Mouse (Mus musculus): ENCODE measurements around the gene Efnb3. TPM values are rescaled to one million over a fixed set of nuclear protein-coding genes. Genes with fewer than 3 reads are reported as not detected.

Efnb3 gene
- polyA plus RNA-seq, 1 experiment from 2014 or later: 4.6 TPM

GRCm38 (mm10) chr11:69565131-69565530 lies 5.1 kb upstream of the Efnb3 start:
- TF ChIP-seq CTCF (IDR thresholded peaks at IDR 0.05; ENCODE audit: low read depth): no peak
- Histone ChIP-seq H3K36me3 (ENCODE audit: control insufficient read depth, insufficient read depth) (peaks cover 73% of the 10 kb centered on the region), H3K27me3 (replicated peaks; ENCODE audit: control insufficient read depth, insufficient read depth, low read length) (no peaks in the 10 kb centered on the region; the same call in 1 of the 2 replicates), H3K4me2 (replicated peaks; ENCODE audit: low read depth) (no peak overlapping the region), H3K4me3 (ENCODE audit: low read depth, low read length) (no peak overlapping the region), H3K9me3 (ENCODE audit: control insufficient read depth) (no peaks in the 10 kb centered on the region), H3K9ac (ENCODE audit: low read depth, low read length) (no peak overlapping the region), H3K27ac (ENCODE audit: low read depth, low read length) (no peak overlapping the region), H3K4me1 (replicated peaks; ENCODE audit: control insufficient read depth, insufficient read depth, low read length) (no peaks in the 10 kb centered on the region)
- 80% methylated on average over 8 of the region's 8 CpGs for WGBS
- no peak for ATAC-seq

GRCm38 (mm10) chr11:69564391-69564790 lies 4.4 kb upstream of the Efnb3 start:
- no peaks in the 10 kb centered on the region for H3K9me3 ChIP-seq (ENCODE audit: control insufficient read depth)
- ATAC-seq: no peak
- no peak overlapping the region for H3K27ac ChIP-seq (ENCODE audit: low read depth, low read length)
- no peak for TF ChIP-seq CTCF (IDR thresholded peaks at IDR 0.05; ENCODE audit: low read depth)
- H3K27me3 ChIP-seq (replicated peaks; ENCODE audit: control insufficient read depth, insufficient read depth, low read length): no peaks in the 10 kb centered on the region; the same call in 1 of the 2 replicates
- 54% methylated on average over 3 of the region's 3 CpGs for whole genome bisulfite sequencing
- H3K4me3 ChIP-seq (ENCODE audit: low read depth, low read length): no peak overlapping the region
- no peak overlapping the region for H3K9ac ChIP-seq (ENCODE audit: low read depth, low read length)
- peaks cover 66% of the 10 kb centered on the region for H3K36me3 ChIP-seq (ENCODE audit: control insufficient read depth, insufficient read depth)
- no peaks in the 10 kb centered on the region for H3K4me1 ChIP-seq (replicated peaks; ENCODE audit: control insufficient read depth, insufficient read depth, low read length)
- no peak overlapping the region for H3K4me2 ChIP-seq (replicated peaks; ENCODE audit: low read depth)

- no peaks in the 10 kb centered on the region for H3K9me3 ChIP-seq (ENCODE audit: control insufficient read depth)
- H3K4me2 ChIP-seq (replicated peaks; ENCODE audit: low read depth): no peak overlapping the region
- no peak overlapping the region for H3K9ac ChIP-seq (ENCODE audit: low read depth, low read length)
- H3K4me1 ChIP-seq (replicated peaks; ENCODE audit: control insufficient read depth, insufficient read depth, low read length): 0 out of 2 replicates have a peak, but pooled peaks cover 3% of the 10 kb centered on the region
- no peak for TF ChIP-seq CTCF (IDR thresholded peaks at IDR 0.05; ENCODE audit: low read depth)
- ATAC-seq: no peak
- no peak overlapping the region for H3K4me3 ChIP-seq (ENCODE audit: low read depth, low read length)
- H3K27ac ChIP-seq (ENCODE audit: low read depth, low read length): no peak overlapping the region
- H3K36me3 ChIP-seq (ENCODE audit: control insufficient read depth, insufficient read depth): peaks cover 65% of the 10 kb centered on the region
- H3K27me3 ChIP-seq (replicated peaks; ENCODE audit: control insufficient read depth, insufficient read depth, low read length): no peaks in the 10 kb centered on the region; the same call in 1 of the 2 replicates
- 78% methylated on average over 13 of the region's 13 CpGs for WGBS
These were observed 3.4 kb upstream of the Efnb3 start for GRCm38 (mm10) chr11:69563373-69563772.

- Histone ChIP-seq H3K4me1 (replicated peaks; ENCODE audit: control insufficient read depth, insufficient read depth, low read length) (0 out of 2 replicates have a peak, but pooled peaks cover 3% of the 10 kb centered on the region), H3K27me3 (replicated peaks; ENCODE audit: control insufficient read depth, insufficient read depth, low read length) (no peaks in the 10 kb centered on the region; the same call in 1 of the 2 replicates), H3K9me3 (ENCODE audit: control insufficient read depth) (no peaks in the 10 kb centered on the region), H3K9ac (ENCODE audit: low read depth, low read length) (no peak overlapping the region), H3K4me2 (replicated peaks; ENCODE audit: low read depth) (no peak overlapping the region; the same call in 1 of the 2 replicates), H3K4me3 (ENCODE audit: low read depth, low read length) (peak overlapping the region; percentile 46; the same call in 1 of the 2 replicates), H3K27ac (ENCODE audit: low read depth, low read length) (no peak overlapping the region), H3K36me3 (ENCODE audit: control insufficient read depth, insufficient read depth) (peaks cover 45% of the 10 kb centered on the region)
- 57% methylated on average over 16 of the region's 16 CpGs for WGBS
- no peak for ATAC-seq
- TF ChIP-seq CTCF (IDR thresholded peaks at IDR 0.05; ENCODE audit: low read depth): no peak
These were observed 1.2 kb upstream of the Efnb3 start for GRCm38 (mm10) chr11:69560896-69561854.

GRCm38 (mm10) chr11:69559183-69559582 lies 822 bp downstream of the Efnb3 start:
- Histone ChIP-seq H3K4me2 (replicated peaks; ENCODE audit: low read depth) (peak overlapping the region; percentile 73), H3K27me3 (replicated peaks; ENCODE audit: control insufficient read depth, insufficient read depth, low read length) (no peaks in the 10 kb centered on the region; the same call in 1 of the 2 replicates), H3K9ac (ENCODE audit: low read depth, low read length) (0 out of 2 replicates have a peak overlapping the region, but pooled peaks have one; percentile 48), H3K4me3 (ENCODE audit: low read depth, low read length) (peak overlapping the region; percentile 46), H3K4me1 (replicated peaks; ENCODE audit: control insufficient read depth, insufficient read depth, low read length) (0 out of 2 replicates have a peak, but pooled peaks cover 3% of the 10 kb centered on the region), H3K36me3 (ENCODE audit: control insufficient read depth, insufficient read depth) (peaks cover 34% of the 10 kb centered on the region), H3K27ac (ENCODE audit: low read depth, low read length) (no peak overlapping the region), H3K9me3 (ENCODE audit: control insufficient read depth) (no peaks in the 10 kb centered on the region)
- TF ChIP-seq CTCF (IDR thresholded peaks at IDR 0.05; ENCODE audit: low read depth): no peak
- 26% methylated on average over 5 of the region's 5 CpGs for WGBS
- ATAC-seq: no peak

GRCm38 (mm10) chr11:69558756-69559155 lies 1.2 kb downstream of the Efnb3 start:
- no peak overlapping the region for H3K9ac ChIP-seq (ENCODE audit: low read depth, low read length)
- WGBS: 30% methylated on average over 6 of the region's 6 CpGs
- H3K27ac ChIP-seq (ENCODE audit: low read depth, low read length): no peak overlapping the region
- TF ChIP-seq CTCF (IDR thresholded peaks at IDR 0.05; ENCODE audit: low read depth): no peak
- H3K4me3 ChIP-seq (ENCODE audit: low read depth, low read length): no peak overlapping the region
- 0 out of 2 replicates have a peak, but pooled peaks cover 3% of the 10 kb centered on the region for H3K4me1 ChIP-seq (replicated peaks; ENCODE audit: control insufficient read depth, insufficient read depth, low read length)
- H3K36me3 ChIP-seq (ENCODE audit: control insufficient read depth, insufficient read depth): peaks cover 30% of the 10 kb centered on the region
- H3K27me3 ChIP-seq (replicated peaks; ENCODE audit: control insufficient read depth, insufficient read depth, low read length): no peaks in the 10 kb centered on the region; the same call in 1 of the 2 replicates
- H3K9me3 ChIP-seq (ENCODE audit: control insufficient read depth): no peaks in the 10 kb centered on the region
- ATAC-seq: no peak
- H3K4me2 ChIP-seq (replicated peaks; ENCODE audit: low read depth): peak overlapping the region; percentile 73

Measured in intestine, postnatal 0 days (tissue).